Mouse (Mus musculus) adrenal gland, adult (tissue): ENCODE measurements around the gene Ubxn10.
A peak's percentile ranks its signal among the peaks of the same experiment; 100 is the strongest.

Source experiments
- DNase-seq, 2 experiments: peaks; one replicate each; pipeline ENCODE4 v3.0.0; 2022 to 2023; ENCODE audit warnings: low spot score in 1 of 2; ENCODE audit not compliant: inconsistent age in 2 of 2

The Ubxn10 gene

GRCm38 (mm10) chr4:138702528-138702927, 34.4 kb downstream of the Ubxn10 start:
- DNase-seq: no peak

- peak in 1 of 2 experiments; percentile 46 for DNase-seq
These were observed 34.9 kb downstream of the Ubxn10 start for GRCm38 (mm10) chr4:138702031-138702430.

GRCm38 (mm10) chr4:138701111-138701510, 35.9 kb downstream of the Ubxn10 start:
- no peak for DNase-seq

- peak; percentile 37 to 79 for DNase-seq
These were observed 36.6 kb downstream of the Ubxn10 start for GRCm38 (mm10) chr4:138700184-138700982.

- no peak for DNase-seq
These were observed 38.7 kb downstream of the Ubxn10 start for GRCm38 (mm10) chr4:138698296-138698695.

- DNase-seq: no peak
These were observed 39.7 kb downstream of the Ubxn10 start for GRCm38 (mm10) chr4:138697166-138697860.

GRCm38 (mm10) chr4:138696720-138697119, 40.2 kb downstream of the Ubxn10 start:
- no peak for DNase-seq

GRCm38 (mm10) chr4:138693043-138693692, 43.8 kb downstream of the Ubxn10 start:
- no peak for DNase-seq

GRCm38 (mm10) chr4:138691443-138692181, 45.4 kb downstream of the Ubxn10 start:
- DNase-seq: no peak

- DNase-seq: no peak
These were observed 46.4 kb downstream of the Ubxn10 start for GRCm38 (mm10) chr4:138690561-138690960.

GRCm38 (mm10) chr4:138689094-138689512, 47.9 kb downstream of the Ubxn10 start:
- no peak for DNase-seq

GRCm38 (mm10) chr4:138685813-138686212, 51.2 kb downstream of the Ubxn10 start:
- no peak for DNase-seq

- DNase-seq: no peak
These were observed 54.2 kb downstream of the Ubxn10 start for GRCm38 (mm10) chr4:138682760-138683159.

- no peak for DNase-seq
These were observed 56.8 kb downstream of the Ubxn10 start for GRCm38 (mm10) chr4:138680124-138680523.

- DNase-seq: no peak
These were observed 59.4 kb downstream of the Ubxn10 start for GRCm38 (mm10) chr4:138677579-138677978.

GRCm38 (mm10) chr4:138676480-138676879, 60.5 kb downstream of the Ubxn10 start:
- DNase-seq: peak; percentile 11 to 66

GRCm38 (mm10) chr4:138672160-138672559, 64.8 kb downstream of the Ubxn10 start:
- no peak for DNase-seq

GRCm38 (mm10) chr4:138670093-138670889, 66.7 kb downstream of the Ubxn10 start:
- no peak for DNase-seq

- peak; percentile 29 to 75 for DNase-seq
These were observed 70.4 kb downstream of the Ubxn10 start for GRCm38 (mm10) chr4:138666521-138666920.

- no peak for DNase-seq
These were observed 76.9 kb downstream of the Ubxn10 start for GRCm38 (mm10) chr4:138659936-138660602.
